11 mouse cellular contexts compared by ENCODE assay signal in genomic region chr6:115897117-115897516, GRCm38 (mm10). TPM values are rescaled to one million over a fixed set of nuclear protein-coding genes. Genes with fewer than 3 reads are reported as not detected.
DNase-seq lines count a peak whose midpoint lies in the region; ATAC-seq lines count a peak whose summit lies in the region.
"Had no signal": no experiment of that assay in that cellular context is flagged by ENCODE, and none has a peak within 500 bp of the region (broad histone marks: within the 10 kb centered on the region; RNA-seq: fewer than 3 reads in every experiment).

No protein-coding gene starts in this region.

- no peaks in the 10 kb centered on the region for H3K27me3 ChIP-seq in heart, embryonic 12.5 days (replicated peaks)
- H3K27me3 ChIP-seq in forebrain, embryonic 14.5 days (replicated peaks; ENCODE audit: control insufficient read depth, insufficient read depth, low read length): no peaks in the 10 kb centered on the region

- no peak overlapping the region for H3K4me2 ChIP-seq in heart, embryonic 12.5 days
- H3K4me2 ChIP-seq in forebrain, embryonic 14.5 days (ENCODE audit: low read length): no peak overlapping the region

- H3K36me3 ChIP-seq in heart, embryonic 12.5 days: peaks cover 25% of the 10 kb centered on the region
- H3K36me3 ChIP-seq in forebrain, embryonic 14.5 days (ENCODE audit: control insufficient read depth, insufficient read depth, low read length): peaks cover 30% of the 10 kb centered on the region; the same call in 1 of the 2 replicates

- H3K4me3 ChIP-seq in heart, embryonic 12.5 days: no peak overlapping the region
- no peak overlapping the region for H3K4me3 ChIP-seq in forebrain, embryonic 14.5 days (ENCODE audit: low read depth, low read length)

- WGBS in heart, embryonic 12.5 days: 56% methylated on average over 4 of the region's 4 CpGs
- 83% methylated on average over 4 of the region's 4 CpGs for WGBS in forebrain, embryonic 14.5 days

- H3K9ac ChIP-seq in heart, embryonic 12.5 days: no peak overlapping the region
- no peak overlapping the region for H3K9ac ChIP-seq in forebrain, embryonic 14.5 days (ENCODE audit: low read length)

- no peaks in the 10 kb centered on the region for H3K9me3 ChIP-seq in heart, embryonic 12.5 days (replicated peaks)
- H3K9me3 ChIP-seq in forebrain, embryonic 14.5 days (replicated peaks; ENCODE audit: control insufficient read depth, low read length): no peaks in the 10 kb centered on the region

- H3K4me1 ChIP-seq in heart, embryonic 12.5 days (replicated peaks): peaks cover 27% of the 10 kb centered on the region
- H3K4me1 ChIP-seq in forebrain, embryonic 14.5 days (ENCODE audit: control insufficient read depth, insufficient read depth, low read length): peaks cover 5% of the 10 kb centered on the region

- intact Hi-C loops in left cerebral cortex, postnatal 14 days (cut with DNase I): no loop called here

- peak; percentile 98 for DNase-seq in heart, adult 11 months
- DNase-seq in Muller cell, postnatal 12 days (ENCODE audit: inconsistent ontology term): peak; percentile 71
- peak; percentile 97 for DNase-seq in fibroblast of lung, adult 2 months (ENCODE audit: low read depth)
- DNase-seq in lung, postnatal 10 days: peak; percentile 73
- DNase-seq in right cerebral cortex, adult 18-20 months: no peak
- no peak for DNase-seq in forebrain, embryonic 14.5 days (ENCODE audit: low spot score)
- no peak for DNase-seq in left cerebral cortex, postnatal 14 days (ENCODE audit: low spot score in 2 of 2)

- no peak overlapping the region for H3K27ac ChIP-seq in heart, embryonic 12.5 days (ENCODE audit: poor library complexity, severe bottlenecking)
- H3K27ac ChIP-seq in forebrain, embryonic 14.5 days (ENCODE audit: low read depth, low read length): no peak overlapping the region

- no peak for ATAC-seq in heart, embryonic 12.5 days (ENCODE audit: insufficient number of reproducible peaks, low FRiP score)
- ATAC-seq in forebrain, embryonic 14.5 days: no peak

RNA-seq across cellular contexts. Expression of gene Rho, which starts 34.4 kb away (rescaled TPM):
- 0.13 TPM in 1 of 2 replicates, not detected in the other for polyA plus RNA-seq in heart, embryonic 12.5 days (2016; fragmentation: Nextera tagmentation; extraction: Ambion mirVana)
- polyA plus RNA-seq in forebrain, embryonic 14.5 days (2014; fragmentation: Nextera tagmentation; extraction: Ambion mirVana): 0.19 and 0.30 TPM in 2 replicates
- total RNA-seq in left cerebral cortex, postnatal 14 days (2021): under 1 TPM; 0.25 to 0.64 TPM
- polyA plus RNA-seq: intestine, embryonic 14.5 days had no signal

RNA-seq across cellular contexts. Expression of gene Ift122, which starts 43.8 kb away (rescaled TPM):
- 22.7 and 24.5 TPM in 2 replicates for polyA plus RNA-seq in heart, embryonic 12.5 days (2016; fragmentation: Nextera tagmentation; extraction: Ambion mirVana)
- 16.9 and 23.2 TPM in 2 replicates for polyA plus RNA-seq in forebrain, embryonic 14.5 days (2014; fragmentation: Nextera tagmentation; extraction: Ambion mirVana)
- 10 to 100 TPM; 31.6 to 35.1 TPM for total RNA-seq in left cerebral cortex, postnatal 14 days (2021)

RNA-seq across cellular contexts. Expression of gene Mbd4, which starts 43.9 kb away (rescaled TPM):
- 11.0 and 14.2 TPM in 2 replicates for polyA plus RNA-seq in heart, embryonic 12.5 days (2016; fragmentation: Nextera tagmentation; extraction: Ambion mirVana)
- 9.3 and 11.3 TPM in 2 replicates for polyA plus RNA-seq in forebrain, embryonic 14.5 days (2014; fragmentation: Nextera tagmentation; extraction: Ambion mirVana)
- 1 to 10 TPM; 7.4 to 8.1 TPM for total RNA-seq in left cerebral cortex, postnatal 14 days (2021)

RNA-seq across cellular contexts. Expression of gene H1foo, which starts 47.6 kb away (rescaled TPM):
- not detected in 2 replicates for polyA plus RNA-seq in heart, embryonic 12.5 days (2016; fragmentation: Nextera tagmentation; extraction: Ambion mirVana)
- not detected in 2 replicates for polyA plus RNA-seq in forebrain, embryonic 14.5 days (2014; fragmentation: Nextera tagmentation; extraction: Ambion mirVana)
- total RNA-seq in left cerebral cortex, postnatal 14 days (2021): not detected
- total RNA-seq: midbrain, postnatal 0 days had no signal
- polyA plus RNA-seq: forebrain, embryonic 11.5 days; intestine, embryonic 14.5 days; midbrain, postnatal 0 days had no signal

RNA-seq across cellular contexts. Expression of gene Efcab12, which starts 58.9 kb away (rescaled TPM):
- 0.54 and 0.83 TPM in 2 replicates for polyA plus RNA-seq in heart, embryonic 12.5 days (2016; fragmentation: Nextera tagmentation; extraction: Ambion mirVana)
- 1.4 and 1.6 TPM in 2 replicates for polyA plus RNA-seq in forebrain, embryonic 14.5 days (2014; fragmentation: Nextera tagmentation; extraction: Ambion mirVana)
- total RNA-seq in left cerebral cortex, postnatal 14 days (2021): 1 to 10 TPM; 3.4 to 4.8 TPM

Comparison
In these comparisons a context has a peak if more than half of its experiments do, and no peak if none do; other contexts are left out.
1. DNase-seq: peak in heart, adult 11 months (single experiment), Muller cell, postnatal 12 days (single experiment), fibroblast of lung, adult 2 months (single experiment) and lung, postnatal 10 days (single experiment); none in right cerebral cortex, adult 18-20 months (single experiment), forebrain, embryonic 14.5 days (single experiment) and left cerebral cortex, postnatal 14 days (0 of 2).